Mouse (Mus musculus) urinary bladder, postnatal 25 days (tissue): ENCODE measurements around the gene Nup85.

ENCODE experiments used
- DNase-seq: peaks from one replicate; pipeline ENCODE4 v3.0.0; 2022; ENCODE audit warnings: low spot score

The Nup85 gene

DNA sequence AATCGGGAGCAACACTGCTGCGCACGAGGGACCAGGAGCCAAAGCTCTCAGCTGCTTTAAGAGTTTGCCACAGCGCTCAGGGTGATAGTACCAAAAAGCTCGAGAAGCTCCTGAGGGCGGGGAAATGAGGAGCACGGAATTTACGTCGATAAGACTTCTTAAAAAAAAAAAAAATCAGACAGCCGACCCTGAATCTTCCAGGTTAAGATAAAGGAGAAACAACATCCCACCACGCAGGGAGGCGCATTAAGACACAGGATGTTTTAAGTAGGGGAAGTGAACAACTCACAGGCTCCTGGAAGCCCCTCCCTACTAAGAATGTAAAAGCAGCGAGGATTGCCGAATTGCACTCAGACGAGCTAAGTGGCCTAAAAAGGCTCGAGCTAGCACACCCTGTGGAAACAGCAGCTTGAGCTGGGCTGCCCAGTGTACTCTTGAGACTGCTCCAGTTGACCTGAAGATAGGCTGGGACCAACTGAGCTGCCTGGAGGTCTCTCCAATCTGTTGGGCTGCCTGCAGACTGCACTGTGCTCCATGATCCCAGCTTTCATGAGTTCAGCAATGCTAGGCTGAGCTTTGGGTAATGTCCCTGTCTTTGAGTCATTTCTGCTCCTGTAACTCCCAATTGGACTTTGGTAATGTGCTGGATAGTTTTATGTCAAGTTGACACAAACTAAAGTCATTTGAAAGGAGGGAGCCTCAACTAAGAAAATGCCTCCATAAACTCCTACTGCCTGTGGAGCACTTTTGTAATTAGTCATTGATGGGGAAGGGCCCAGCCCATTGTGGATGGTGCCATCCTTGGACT, 49.1 kb downstream of the Nup85 start:
- DNase-seq, result no peak

DNA sequence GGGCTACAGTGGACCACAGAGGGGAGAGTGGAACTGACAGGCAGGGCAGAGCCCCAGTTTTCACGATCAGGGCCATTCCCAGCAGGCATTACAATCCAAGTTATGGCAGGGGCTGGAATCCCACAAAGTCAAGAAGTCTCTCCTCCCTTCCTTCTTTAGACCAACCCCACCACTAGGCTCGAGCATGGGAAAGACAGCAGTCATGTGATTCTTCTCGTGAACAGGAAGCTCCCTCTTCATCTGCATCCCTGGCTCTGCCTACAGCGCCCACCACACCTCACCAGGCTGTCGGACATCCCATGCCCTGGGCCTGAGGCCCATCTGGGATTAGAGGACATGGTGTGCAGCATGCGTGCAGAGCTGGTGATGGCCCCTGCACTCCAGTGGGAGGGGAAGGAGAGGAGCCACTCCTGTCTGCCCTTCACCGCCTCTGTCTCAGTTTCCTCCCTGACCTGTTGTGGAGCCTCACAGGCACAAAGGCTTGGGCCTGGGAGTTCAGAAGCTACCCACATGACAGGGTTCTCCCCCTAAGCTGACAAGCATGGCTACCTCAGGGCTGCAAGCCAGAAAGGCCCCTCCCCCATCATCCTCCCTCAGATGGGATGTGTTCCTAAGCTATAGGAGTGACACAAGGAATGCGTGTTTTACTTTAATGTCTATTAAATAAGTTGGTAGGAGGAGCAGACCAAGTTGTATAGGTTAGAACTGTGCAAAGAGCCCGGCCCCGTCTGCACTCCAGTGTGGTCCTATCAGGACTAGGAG, 50.3 kb downstream of the Nup85 start:
- DNase-seq, result no peak

DNA sequence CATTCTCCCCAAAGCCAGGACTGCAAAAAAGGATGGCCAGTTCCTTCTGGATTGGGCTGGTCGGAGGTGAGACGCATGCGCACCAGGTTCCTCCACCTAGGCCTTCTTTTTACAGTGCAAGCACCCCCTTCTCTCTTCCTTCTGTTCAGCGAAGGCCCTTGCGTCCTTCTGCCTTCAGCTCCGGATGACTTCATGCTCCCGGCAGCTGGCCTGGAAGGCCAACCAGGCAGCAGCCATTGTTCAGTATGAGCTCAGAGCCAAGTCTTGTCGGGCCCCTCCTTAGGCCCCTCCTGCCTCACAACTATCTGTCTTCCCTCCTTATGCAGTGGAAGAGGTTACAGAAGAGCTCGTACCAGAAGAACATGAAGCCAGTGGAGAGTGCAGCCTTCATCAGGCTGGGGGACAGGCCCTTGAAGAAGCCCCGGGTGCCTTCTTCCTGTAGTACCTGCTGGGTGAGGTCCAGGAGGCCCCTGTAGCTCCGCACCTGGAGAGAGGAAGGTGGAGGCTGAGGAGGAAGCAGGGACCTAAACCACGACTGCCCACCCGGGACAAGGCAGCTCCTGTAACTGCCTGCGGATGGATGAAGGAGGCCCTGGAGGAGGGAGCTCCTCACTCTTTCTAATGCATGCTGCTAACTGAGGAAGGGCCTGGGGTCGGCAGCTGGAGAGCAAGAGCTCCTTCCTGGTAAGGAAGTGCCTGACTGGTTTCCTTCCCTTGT, 51.0 kb downstream of the Nup85 start:
- DNase-seq, result no peak

DNA sequence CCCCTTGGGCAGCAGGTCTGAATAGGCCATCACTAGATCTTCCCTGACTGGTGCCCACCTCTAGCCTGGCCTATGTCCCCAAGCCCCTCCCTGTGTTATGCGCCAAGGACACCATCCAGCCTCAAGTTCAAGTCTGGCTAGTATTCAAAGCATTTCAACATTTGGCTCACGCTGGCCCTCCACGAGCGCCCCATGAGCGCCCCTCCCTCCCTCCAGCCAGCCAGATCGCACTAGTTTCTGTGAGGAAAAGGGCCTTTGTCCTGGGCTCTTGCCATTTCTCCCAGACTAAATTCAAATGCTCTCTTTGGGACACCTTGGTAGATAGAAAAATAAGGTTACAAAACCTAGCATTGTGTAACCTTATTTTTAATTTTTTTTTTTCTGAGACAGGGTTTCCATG, 51.6 kb downstream of the Nup85 start:
- DNase-seq, result no peak

DNA sequence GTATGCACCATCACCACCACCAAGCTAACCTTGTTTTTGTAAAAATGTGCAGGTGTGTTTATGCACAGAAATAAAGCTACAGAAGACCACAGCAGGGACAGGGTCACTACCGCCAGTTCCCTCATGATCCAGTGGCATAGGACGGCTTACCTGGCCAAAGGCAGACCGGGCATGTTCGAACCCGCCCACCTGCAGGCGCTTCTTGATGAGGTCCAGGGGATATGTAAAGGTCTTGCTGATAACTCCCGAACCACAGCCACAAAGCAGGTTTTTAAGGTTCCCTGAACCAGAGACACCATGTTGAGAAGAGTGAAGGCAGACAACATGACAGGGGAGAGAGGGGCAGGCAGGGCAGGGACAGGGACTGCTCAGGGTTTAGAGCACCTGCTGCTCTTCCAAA, 52.1 kb downstream of the Nup85 start:
- no peak for DNase-seq

DNA sequence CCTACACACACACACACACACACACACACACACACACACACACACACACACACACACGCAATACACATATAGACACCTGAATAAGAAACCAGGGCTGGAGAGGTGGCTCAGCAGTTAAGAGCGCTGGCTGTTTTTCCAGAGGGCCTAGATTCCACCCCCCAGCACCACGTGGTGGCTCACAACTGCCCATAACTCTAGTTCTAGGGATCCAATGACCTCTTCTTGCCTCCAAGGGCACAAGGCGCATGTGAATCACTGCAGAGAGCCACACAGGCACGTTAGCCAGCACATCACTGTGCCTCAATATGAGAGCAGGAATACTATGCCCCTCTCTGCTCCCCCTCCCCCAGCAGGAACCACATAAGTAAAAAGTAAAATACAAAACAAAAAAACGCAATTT, 52.7 kb downstream of the Nup85 start:
- DNase-seq, result no peak

DNA sequence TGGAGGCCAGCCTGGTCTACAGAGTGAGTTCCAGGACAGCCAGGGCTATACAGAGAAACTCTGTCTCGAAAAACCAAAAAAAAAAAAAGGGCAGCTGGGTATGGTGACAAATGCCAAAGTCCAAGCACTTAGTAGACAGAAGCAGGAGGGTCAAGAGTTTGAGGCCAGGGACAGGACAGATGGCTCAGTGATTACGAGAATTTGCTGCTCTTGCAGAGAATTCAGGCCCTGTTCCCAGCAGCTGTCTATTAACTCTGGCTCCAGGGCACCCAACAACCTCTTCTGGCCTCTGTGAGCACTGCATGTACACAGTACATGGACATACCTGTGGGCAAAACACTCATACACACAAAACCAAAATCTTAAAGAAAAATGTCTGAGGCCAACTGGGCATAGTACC, 53.8 kb downstream of the Nup85 start:
- no peak for DNase-seq

DNA sequence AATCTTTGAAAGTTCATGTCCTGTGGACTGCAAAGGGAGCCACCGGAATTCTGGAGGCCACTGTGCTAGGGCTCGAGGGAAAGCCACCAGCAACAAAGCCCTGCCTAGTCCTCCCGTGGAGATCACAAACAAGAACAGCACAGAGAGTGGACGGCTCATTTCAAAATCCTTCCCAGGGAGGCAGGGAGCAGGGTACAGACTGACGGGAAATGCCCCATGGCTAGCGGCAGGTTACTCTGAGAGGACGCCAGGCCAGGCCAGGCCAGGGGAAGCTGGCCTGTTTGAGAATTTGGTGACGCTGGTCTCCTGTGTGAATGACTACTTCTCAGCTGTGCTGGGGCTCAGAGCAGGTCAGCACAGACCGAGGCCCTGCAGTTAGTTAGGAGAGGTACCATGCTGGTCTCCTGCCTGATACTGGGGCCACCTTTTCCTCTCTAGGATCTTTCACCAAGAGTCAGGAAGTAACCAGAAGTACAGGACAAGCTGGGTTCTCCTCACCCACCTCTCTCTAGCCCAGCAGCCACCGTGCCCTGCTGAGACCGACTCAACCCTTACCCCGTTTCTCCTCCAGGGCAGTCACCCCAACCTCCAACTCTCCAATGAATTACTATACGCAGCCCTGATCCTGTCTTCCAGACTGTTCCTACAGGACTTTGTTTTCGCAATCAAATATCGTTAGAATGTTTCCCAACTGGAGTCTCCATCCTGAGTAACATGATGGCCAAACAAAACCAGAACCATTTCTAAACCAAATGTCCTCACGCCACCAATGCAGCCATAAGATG, 54.7 kb downstream of the Nup85 start:
- DNase-seq, result no peak

DNA sequence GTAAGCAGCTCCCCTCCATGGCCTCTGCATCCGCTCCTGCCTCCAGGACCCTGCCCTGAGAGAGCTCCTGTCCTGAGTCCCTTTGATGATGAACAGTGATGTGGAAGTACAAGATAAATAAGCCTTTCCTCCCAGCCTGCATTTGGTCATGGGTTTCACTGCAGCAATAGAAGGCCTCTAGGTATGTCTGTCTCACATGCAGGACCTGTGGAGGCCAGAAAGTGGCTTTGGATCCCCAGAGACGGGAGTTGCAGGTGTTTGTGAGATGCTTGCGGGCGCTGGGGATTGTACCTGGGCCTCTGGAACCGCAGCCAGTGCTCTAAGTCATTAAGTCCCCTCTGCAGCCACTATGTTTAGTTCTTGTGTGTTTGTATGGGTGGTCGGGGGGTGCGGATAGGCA, 55.7 kb downstream of the Nup85 start:
- no peak for DNase-seq

DNA sequence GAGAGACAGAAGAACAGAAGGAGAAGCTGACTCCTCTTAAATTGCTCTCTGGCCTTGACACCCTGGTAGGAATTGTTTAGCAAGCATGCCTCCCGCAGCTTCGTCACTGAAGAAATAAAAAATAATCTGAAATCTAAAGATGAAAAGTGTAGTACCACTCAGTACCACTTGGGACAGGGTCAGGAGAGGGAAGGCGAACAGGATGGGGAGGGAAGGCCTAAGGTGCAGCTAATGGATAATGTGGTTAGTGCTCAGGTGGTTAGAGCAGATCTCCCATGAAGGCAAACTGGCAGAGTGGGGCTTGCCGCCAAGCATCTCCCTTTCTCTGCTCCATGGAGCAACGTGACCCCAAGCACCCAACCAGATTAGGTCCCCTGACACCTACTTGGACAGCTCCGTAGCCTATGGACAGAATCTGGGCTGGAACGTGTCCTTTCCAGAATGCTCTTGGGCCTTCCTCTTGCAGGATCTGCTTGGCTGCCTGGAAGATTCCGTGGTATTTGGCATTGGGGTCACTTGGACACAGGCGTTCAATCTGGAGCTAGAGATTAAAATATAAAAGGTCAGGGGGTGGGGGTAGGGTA, 59.3 kb downstream of the Nup85 start:
- no peak for DNase-seq

DNA sequence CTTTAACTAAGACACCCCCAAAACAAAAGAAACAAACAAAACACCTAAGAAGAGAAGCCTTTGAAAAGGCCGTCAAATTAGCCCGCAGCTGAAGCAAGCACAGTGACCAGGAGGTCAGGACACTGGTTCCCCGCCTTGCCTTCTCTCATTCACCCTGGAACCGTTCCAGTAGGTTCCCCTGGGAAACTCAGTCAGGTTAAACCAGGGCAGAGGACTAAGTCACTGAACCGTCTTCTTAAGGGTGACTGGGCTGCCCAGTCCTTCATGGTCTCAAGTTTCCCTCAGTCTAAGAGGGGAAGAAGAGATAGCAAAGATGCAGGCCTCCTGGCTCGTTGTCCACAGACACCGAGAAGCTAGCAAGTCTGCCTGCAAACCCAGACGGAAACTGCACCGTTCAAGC, 61.6 kb downstream of the Nup85 start:
- no peak for DNase-seq

DNA sequence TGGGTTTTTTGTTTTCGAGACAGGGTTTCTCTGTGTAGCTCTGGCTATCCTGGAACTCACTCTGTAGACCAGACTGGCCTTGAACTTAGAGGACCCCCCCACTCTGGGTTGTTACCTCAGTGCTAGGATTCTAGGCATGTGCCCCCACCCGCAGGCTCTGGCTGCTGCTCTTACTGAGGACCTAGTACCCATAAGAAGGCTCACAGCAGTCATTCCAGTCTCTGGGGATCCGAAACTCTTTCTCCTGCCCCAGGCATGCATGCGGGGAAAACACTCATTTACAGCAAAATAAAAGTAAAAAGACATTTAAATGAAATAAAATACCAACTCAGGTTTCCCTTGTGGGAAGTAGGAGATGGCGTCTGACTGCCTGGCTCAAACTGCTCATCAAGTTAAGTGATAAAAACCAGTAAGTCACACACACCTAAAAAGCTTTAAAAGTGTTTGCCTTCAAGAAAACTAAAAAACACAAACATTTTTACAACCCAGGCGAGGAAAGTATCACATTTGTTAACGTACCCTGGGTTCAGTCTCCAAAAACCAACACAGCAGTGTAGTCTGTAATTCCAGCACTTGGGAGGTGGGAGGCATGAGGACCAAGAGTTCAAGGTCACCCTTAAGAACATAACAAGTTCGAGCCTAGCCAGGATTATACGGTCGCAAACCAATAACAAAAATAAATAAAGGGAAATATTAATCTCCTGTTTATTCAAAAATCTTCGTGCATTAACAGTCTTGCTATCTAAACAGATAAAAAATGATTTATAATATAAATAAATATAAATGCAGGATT, 62.8 kb downstream of the Nup85 start:
- no peak for DNase-seq

DNA sequence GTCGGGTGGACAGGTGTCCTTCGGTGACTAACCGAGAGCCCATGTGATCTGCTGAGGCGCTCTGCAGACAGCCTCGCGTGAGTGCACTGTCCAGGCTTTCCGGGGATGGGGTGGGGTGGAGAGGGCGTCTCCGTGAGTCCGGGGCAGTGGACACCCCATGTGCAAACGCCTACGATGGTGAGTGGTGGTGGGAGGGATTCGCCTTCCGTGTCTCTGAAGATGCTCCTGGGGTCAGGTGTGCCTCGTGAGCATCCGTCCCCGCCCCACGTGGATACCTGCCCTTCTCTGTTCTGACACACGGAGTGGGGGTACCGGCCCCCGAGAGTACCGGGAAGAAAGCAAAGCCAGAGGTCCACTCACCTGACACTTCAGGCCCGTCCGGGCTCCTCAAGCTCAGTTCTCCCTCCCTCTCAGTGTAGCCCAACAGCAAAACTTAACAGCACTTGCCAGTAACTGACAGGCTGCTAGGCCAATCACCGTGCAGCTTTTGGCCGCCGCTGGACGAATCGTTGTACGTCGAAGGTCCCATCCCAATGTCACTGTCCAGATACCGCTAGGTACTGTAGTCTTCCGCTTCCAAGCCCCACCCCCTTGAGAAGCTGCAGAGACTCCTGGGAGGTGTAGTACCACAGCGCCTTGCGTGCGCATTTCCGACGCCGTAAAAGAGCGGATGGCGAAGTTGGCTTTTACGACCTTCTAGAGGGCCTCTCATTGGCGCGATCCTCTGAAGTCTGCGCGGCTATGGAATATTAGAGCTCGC, 63.7 kb downstream of the Nup85 start, which contains the start of gene Slc25a19:
Slc25a19 (minus strand) TSS at position 591 of the 760 bp plus-strand sequence.
- DNase-seq, result peak; percentile 97

DNA sequence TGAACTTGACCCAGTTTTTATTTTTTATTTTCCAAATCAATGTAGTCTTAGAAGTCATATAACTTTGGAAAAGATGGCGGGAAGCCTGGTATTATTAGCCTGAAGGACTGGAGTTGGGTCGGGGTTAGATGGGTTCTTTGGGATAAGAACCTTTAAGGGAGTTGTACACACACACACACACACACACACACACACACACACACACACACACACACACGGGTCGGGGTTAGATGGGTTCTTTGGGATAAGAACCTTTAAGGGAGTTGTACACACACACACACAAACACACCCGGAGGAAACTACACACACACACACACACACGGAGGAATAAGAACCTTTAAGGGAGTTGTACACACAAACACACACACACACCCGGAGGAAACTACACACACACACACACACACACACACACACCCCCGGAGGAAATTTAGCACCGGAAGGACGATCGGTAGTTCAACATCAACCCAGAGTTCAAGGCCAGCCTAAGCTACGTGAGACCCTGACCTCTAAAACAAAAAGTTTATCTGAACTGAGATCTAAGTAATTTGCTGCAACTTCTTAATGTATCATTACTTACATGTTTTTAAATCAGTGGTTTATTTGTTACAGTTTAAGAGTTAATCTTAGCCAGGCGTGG, 64.3 kb downstream of the Nup85 start:
- no peak for DNase-seq

DNA sequence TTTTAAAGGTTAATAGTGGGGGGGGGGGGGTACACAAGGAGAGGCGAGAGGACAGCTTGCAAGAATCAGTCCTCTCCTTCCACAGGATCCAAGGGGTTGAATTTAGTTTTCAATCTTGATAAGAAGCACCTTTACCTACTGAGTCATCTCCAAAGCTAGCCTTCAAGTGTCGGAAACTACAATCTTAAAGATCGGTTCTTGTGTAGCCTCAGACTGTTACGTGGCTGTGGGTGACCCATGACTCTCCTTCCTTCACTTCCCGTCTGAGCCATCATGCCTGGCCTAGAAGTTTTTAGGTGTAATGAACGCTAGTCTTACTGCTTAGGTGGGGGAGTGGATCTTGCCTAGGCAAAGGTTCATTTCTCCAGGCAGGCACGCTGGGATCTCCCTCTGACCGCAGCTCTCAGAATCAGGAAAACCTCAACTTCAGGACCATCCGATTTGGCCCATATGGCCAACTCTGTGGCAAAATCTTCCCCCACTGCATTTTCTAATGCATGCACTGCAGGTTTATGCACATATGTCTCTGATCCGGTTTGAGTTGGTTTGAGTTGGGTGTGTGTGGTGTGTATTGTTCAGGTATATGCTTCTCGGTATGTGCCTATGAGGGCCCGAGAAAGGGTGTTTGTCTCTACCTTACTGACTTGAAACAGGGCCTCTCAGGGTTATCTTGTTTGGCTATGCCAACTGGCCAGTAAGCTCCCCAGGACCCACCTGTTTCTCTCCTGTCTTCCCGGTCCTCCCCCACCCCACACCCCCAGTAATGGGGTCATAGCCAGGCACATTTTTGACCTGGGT, 65.7 kb downstream of the Nup85 start:
- DNase-seq, result no peak

DNA sequence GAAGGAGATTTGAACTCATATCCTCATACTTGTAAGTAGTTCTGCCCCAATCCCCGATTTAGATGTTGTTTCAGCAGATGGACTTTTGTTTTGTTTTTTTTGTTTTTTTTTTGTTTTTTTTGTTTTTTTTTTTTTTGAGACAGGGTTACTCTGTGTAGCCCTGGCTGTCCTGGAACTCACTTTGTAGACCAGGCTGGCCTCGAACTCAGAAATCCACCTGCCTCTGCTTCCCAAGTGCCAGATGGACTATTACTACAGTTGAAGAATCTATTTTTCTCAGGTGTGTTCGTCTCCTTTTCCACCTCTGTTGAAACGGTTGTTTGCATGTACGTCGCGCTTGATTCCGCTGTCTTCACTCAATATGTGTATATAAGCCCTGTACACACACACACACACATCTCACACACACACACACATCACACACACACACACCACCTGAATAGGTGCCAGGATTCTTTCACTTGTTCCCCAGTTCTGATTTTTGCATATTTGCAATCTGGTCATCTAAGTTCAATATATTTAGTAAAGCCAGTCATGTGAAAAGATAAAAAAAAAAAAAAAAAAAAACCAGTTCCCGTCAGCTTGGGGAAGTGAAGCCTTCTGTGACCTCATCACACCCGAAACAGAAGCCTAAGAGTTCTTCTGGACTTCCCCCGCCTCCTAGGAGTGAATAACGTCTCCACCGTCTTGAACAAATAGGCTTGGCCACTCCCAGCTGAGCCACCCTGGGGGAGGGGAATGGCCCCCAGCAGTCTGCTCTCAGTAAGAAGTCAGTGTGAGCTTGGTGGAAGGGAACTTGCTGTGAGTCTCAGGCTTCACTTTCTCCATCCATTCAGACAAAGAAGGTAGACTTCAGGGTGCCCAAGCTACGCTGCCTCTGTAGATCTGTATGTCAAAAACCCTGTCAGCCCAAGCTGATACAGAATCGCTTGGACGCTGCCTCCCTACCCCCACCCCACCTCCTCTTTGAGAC, 66.6 kb downstream of the Nup85 start:
- DNase-seq, result no peak

DNA sequence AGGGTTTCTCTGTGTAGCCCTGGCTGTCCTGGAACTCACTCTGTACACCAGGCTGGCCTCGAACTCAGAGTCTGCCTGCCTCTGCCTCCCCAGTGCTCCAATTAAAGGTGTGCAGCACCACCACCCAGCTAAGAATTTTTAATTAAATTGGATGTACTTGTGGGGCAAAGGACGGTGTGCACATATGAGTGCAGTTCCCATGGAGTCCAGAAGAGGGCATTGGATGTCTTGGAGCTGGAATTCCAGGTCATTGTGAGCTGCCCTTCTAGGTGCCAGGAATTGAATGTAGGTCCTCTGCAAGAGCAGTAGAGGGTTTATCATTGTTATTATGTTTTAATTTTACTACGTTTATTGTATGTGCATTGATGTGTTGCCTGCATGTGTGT, 67.3 kb downstream of the Nup85 start:
- DNase-seq, result no peak

DNA sequence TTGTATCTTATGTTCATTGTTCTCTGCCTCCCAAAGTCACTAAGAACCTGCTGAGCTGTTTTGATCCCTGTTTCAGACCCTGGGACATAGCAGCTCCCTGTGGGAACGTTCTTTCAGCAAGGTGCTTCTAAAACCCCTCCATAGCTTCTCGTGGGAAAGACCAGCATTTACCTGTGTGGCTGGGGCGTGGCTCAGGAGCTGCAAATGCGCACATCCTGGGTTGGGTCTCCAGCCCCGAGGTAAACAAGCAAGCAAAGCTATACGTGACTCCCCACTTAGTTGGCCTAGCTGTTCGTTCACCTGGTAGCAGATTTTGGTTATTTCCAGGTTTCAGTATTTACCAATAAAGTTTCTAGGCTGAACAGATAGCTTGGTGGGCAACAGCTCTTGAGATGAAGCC, 68.0 kb downstream of the Nup85 start:
- DNase-seq, result no peak
